Mouse (Mus musculus) liver, postnatal 0 days (tissue): ENCODE data around the gene Lca5l.

Experiments used
- CTCF ChIP-seq: sonication (generic); IDR thresholded peaks from 2 replicates; pipeline ENCODE4 v1.5.1; 2016; ENCODE audit warnings: antibody characterized with exemption, low read depth
- EP300 ChIP-seq: IDR thresholded peaks from 2 replicates; pipeline ENCODE4 v1.6.1; 2016; ENCODE audit warnings: antibody characterized with exemption, low read depth, mild to moderate bottlenecking

- no peak for TF ChIP-seq CTCF
- TF ChIP-seq EP300 = no peak
Observed at GRCm38 (mm10) chr16:96229044-96229555, 37.0 kb upstream of the Lca5l start.
